Mouse (Mus musculus) thymus, adult 2 months (tissue): ENCODE measurements around the gene Mybph.

Experiments
- CTCF ChIP-seq: fragments of 200-500 bp; IDR thresholded peaks from 2 replicates; pipeline ENCODE4 v1.5.1; 2012; ENCODE audit warnings: mild to moderate bottlenecking, control low read depth, low read length, moderate library complexity, borderline replicate concordance; ENCODE audit not compliant: control insufficient read depth, poor library complexity, insufficient read depth; ENCODE audit errors: extremely low read depth
- POLR2A ChIP-seq: fragments of 200-500 bp; IDR thresholded peaks from 2 replicates; pipeline ENCODE4 v1.6.1; 2012; ENCODE audit warnings: mild to moderate bottlenecking, low read length, control low read depth, moderate library complexity; ENCODE audit not compliant: control insufficient read depth, poor library complexity, insufficient read depth; ENCODE audit errors: extremely low read depth

- no peak for TF ChIP-seq CTCF
- no peak for TF ChIP-seq POLR2A
These were observed 36.7 kb downstream of the Mybph start for GRCm38 (mm10) chr1:134229806-134230575.
